Mouse (Mus musculus) neural tube, embryonic 14.5 days (tissue): Measurements from ENCODE around the gene Zcchc24. TPM values are rescaled to one million over a fixed set of nuclear protein-coding genes. Genes with fewer than 3 reads are reported as not detected.

Source experiments
- ATAC-seq: fragments of 200-750 bp; cut with Nextera tagmentation; 2 replicates; pipeline ENCODE4 v1.8.0; 2017; ENCODE audit warnings: low read depth, mild to moderate bottlenecking, moderate TSS enrichment, moderate library complexity
- H3K27ac ChIP-seq: fragments of 300-500 bp; sonication (generic); 2 replicates; pipeline ENCODE4 v1.5.1; 2014; ENCODE audit warnings: low read depth, mild to moderate bottlenecking, control low read depth, low read length, moderate library complexity, mixed read lengths
- H3K27me3 ChIP-seq: fragments of 300-500 bp; sonication (generic); 2 replicates; pipeline ENCODE4 v1.6.1; 2014; ENCODE audit warnings: low read length; ENCODE audit not compliant: control insufficient read depth, insufficient read depth
- H3K36me3 ChIP-seq: fragments of 300-500 bp; sonication (generic); 2 replicates; pipeline ENCODE4 v1.6.1; 2014; ENCODE audit warnings: low read length, mixed read lengths; ENCODE audit not compliant: control insufficient read depth, insufficient read depth
- H3K4me1 ChIP-seq: fragments of 300-500 bp; sonication (generic); 2 replicates; pipeline ENCODE4 v1.6.1; 2014; ENCODE audit warnings: low read length; ENCODE audit not compliant: control insufficient read depth, insufficient read depth
- H3K4me2 ChIP-seq: fragments of 300-500 bp; sonication (generic); 2 replicates; pipeline ENCODE4 v1.6.1; 2014; ENCODE audit warnings: mild to moderate bottlenecking, low read depth, low read length, control low read depth
- H3K4me3 ChIP-seq: fragments of 300-500 bp; sonication (generic); 2 replicates; pipeline ENCODE4 v1.5.1; 2014; ENCODE audit warnings: low read depth, low read length, control low read depth, mixed read lengths
- H3K9ac ChIP-seq: fragments of 300-500 bp; sonication (generic); replicated peaks from 2 replicates; pipeline ENCODE4 v1.6.1; 2014; ENCODE audit warnings: low read depth, mild to moderate bottlenecking, control low read depth, low read length, mixed read lengths
- H3K9me3 ChIP-seq: fragments of 300-500 bp; sonication (generic); 2 replicates; pipeline ENCODE4 v1.6.1; 2016; ENCODE audit warnings: low read length; ENCODE audit not compliant: control insufficient read depth
- WGBS: fragments of 180-500 bp; shearing (Covaris S2); extraction: QIAGEN DNeasy Blood & Tissue Kit; methylation state at CpG from one replicate; pipeline ENCODE4 v1.1.7; 2014; 5-methylcytosine and 5-hydroxymethylcytosine counted together
- polyA plus RNA-seq: library from polyadenylated mRNA; unstranded; fragments of >200 nt; fragmentation: Nextera tagmentation; extraction: Ambion mirVana; gene quantifications from 2 replicates; pipeline ENCODE4 v1.2.1, GENCODE M21; 2014

Zcchc24 gene
- polyA plus RNA-seq, 1 experiment from 2014 or later = 11.0 TPM

DNA sequence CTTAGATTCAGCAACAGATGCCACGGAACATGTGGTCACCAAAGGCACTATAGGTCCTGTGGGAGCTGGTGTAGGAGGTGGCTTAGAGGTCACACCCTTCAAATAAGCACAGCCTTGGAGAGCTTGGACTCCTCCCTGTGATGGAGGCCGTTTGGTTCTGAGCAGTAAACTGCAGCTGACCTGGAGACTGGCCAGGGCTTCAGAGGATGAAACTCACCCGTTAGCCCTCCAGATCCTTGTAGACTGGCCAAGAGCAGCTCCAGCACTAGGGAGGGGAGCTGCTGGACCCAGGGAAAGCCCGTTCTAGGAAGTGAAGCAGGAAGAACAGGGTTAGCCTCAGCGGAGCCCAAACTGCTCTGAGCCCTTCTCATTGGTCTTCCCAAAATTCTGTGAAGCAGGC lies 18.1 kb upstream of the Zcchc24 start:
- no peaks in the 10 kb centered on the region for H3K4me1 ChIP-seq
- H3K4me2 ChIP-seq = no peak overlapping the region
- no peaks in the 10 kb centered on the region for H3K27me3 ChIP-seq
- no peak overlapping the region for H3K9ac ChIP-seq
- WGBS = 63% methylated on average over 5 of the region's 5 CpGs
- no peak overlapping the region for H3K27ac ChIP-seq
- no peak for ATAC-seq
- no peak overlapping the region for H3K4me3 ChIP-seq
- no peaks in the 10 kb centered on the region for H3K36me3 ChIP-seq
- H3K9me3 ChIP-seq = no peaks in the 10 kb centered on the region

DNA sequence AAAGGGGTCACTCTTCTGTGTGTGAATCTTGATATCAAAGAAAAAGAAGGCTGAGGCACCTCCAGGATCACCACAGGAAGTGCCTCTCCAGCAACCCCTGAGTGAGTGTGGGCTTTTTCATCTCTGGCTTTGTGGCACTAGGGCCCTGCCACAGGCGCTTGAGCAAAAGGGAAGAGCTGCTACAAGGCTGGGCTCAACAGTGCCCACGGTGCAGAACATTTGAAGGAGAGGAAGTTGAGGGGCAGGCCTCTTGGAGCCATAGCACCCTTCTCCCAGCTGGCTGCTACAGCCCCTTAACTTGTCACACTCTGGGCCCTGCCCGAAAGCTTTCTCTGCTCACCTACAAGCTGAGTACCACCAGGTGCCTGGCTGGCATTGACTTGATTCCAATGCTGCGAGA lies 16.4 kb upstream of the Zcchc24 start:
- Histone ChIP-seq H3K9ac (no peak overlapping the region), H3K36me3 (no peaks in the 10 kb centered on the region), H3K4me1 (no peaks in the 10 kb centered on the region), H3K9me3 (no peaks in the 10 kb centered on the region), H3K4me3 (no peak overlapping the region), H3K4me2 (no peak overlapping the region), H3K27me3 (no peaks in the 10 kb centered on the region), H3K27ac (no peak overlapping the region)
- no peak for ATAC-seq
- 89% methylated on average over 4 of the region's 4 CpGs for WGBS

DNA sequence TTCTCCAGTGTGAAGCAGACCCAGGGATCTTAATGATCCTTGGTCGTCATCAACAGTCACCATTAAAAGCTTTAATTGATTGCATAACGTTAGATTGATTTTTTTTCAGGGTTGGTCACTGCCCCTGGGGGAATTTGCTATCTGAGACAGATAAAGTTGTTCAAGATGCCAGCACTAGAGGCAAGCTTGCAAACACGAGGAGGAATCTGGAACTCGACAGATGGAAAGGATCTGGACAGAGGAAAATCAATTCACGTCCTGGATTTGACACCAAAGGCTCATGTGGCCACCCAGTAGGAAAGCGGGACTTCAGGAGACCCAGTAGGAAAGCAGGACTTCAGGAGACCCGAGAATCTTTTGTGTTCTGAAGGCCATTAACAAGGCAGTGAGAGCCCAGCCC lies 14.4 kb upstream of the Zcchc24 start:
- 54% methylated on average over 7 of the region's 7 CpGs for WGBS
- no peak overlapping the region for H3K27ac ChIP-seq
- H3K36me3 ChIP-seq = no peaks in the 10 kb centered on the region
- H3K9ac ChIP-seq = no peak overlapping the region
- H3K4me2 ChIP-seq = no peak overlapping the region
- H3K4me3 ChIP-seq = no peak overlapping the region
- no peaks in the 10 kb centered on the region for H3K27me3 ChIP-seq
- no peak for ATAC-seq
- H3K4me1 ChIP-seq = no peaks in the 10 kb centered on the region
- H3K9me3 ChIP-seq = no peaks in the 10 kb centered on the region

DNA sequence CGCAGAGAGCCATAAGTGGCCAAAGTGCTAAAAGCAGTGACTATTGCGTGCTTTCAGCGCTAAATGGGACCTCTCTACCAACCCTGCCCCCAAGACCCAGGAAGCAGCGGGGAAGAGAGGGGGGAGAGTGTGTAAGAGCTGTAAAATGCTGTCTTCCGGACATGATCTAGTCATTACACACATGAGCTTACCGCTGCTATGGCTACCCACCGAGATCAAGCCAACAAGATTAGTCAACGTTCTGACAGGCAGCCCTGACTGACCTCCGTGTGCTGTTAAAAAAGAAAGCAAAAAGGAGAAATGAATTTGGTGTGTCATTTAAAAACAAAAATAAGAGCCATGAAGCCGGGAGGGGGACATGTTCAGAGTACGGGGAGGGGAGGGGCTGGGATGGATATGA lies 11.8 kb upstream of the Zcchc24 start:
- Histone ChIP-seq H3K9ac (no peak overlapping the region), H3K36me3 (no peaks in the 10 kb centered on the region), H3K27ac (no peak overlapping the region), H3K4me3 (no peak overlapping the region), H3K27me3 (no peaks in the 10 kb centered on the region), H3K4me1 (no peaks in the 10 kb centered on the region), H3K4me2 (no peak overlapping the region), H3K9me3 (no peaks in the 10 kb centered on the region)
- no peak for ATAC-seq
- 71% methylated on average over 11 of the region's 11 CpGs for WGBS

DNA sequence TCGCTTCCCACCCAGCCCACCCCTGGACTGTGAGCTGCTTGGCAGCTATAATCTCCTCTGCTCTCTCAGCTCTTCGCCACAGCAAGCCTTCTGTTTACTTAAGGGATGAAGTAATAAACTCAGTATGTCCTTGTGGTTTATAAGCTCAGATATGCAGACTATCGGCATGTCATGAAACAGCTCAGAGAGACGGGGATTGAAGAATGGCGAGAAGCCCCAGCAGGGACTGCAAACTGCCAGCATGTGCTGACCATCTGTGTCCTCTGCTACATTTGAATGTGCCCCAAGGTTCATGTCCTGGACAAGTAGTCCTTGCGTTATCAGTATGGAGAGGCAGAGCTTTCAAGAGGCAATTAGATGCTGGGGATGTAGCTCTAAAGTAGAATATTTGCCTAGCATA lies 7.5 kb upstream of the Zcchc24 start:
- H3K9ac ChIP-seq = no peak overlapping the region
- 78% methylated on average over 6 of the region's 6 CpGs for WGBS
- H3K36me3 ChIP-seq = no peaks in the 10 kb centered on the region
- no peaks in the 10 kb centered on the region for H3K27me3 ChIP-seq
- H3K9me3 ChIP-seq = no peaks in the 10 kb centered on the region
- no peak overlapping the region for H3K4me2 ChIP-seq
- H3K4me3 ChIP-seq = no peak overlapping the region
- H3K4me1 ChIP-seq = no peaks in the 10 kb centered on the region
- no peak overlapping the region for H3K27ac ChIP-seq
- ATAC-seq = no peak

DNA sequence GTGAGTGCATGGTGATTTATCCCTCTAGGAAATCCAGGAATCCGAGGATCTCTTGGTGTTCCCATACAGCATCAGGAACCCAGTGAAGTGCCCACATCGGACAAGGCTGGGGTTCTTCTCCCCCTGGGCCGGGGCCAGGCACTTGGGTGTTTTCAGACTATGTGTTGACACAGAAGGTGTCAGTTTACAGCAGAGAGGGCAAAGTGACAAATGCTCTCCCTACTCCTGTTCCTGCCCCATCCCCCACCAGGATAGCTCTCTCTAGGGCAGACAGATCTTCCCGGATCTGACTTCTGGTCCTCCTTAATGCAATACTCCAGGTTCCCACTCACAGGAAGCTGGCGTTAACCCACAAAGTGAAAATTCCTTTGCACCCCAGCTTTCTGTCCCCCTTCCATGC lies 5.3 kb upstream of the Zcchc24 start:
- Histone ChIP-seq H3K4me2 (no peak overlapping the region), H3K4me3 (no peak overlapping the region), H3K36me3 (no peaks in the 10 kb centered on the region), H3K27ac (no peak overlapping the region), H3K27me3 (no peaks in the 10 kb centered on the region), H3K4me1 (no peaks in the 10 kb centered on the region), H3K9ac (no peak overlapping the region), H3K9me3 (no peaks in the 10 kb centered on the region)
- no peak for ATAC-seq
- WGBS = 35% methylated on average over 5 of the region's 5 CpGs

DNA sequence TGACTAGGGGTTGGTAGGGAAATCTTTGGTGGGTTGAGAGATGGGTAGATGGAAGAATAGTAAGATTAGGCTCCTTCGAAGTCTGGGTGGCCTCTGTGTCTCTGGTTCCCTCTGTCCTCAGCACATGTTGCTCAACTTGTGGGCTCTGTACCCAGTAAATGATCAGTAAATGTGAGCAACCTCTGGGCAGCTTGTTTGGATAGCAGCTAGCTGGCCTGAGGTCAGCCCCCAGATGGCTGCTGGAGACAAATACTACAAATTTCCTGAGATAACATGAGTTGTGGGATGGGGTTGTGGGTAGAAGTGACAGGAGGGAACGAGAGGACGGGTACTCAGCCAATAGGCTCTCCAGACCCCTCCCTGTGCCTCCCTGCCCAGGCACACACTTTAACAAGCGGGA lies 4.2 kb upstream of the Zcchc24 start:
- H3K9ac ChIP-seq = no peak overlapping the region

DNA sequence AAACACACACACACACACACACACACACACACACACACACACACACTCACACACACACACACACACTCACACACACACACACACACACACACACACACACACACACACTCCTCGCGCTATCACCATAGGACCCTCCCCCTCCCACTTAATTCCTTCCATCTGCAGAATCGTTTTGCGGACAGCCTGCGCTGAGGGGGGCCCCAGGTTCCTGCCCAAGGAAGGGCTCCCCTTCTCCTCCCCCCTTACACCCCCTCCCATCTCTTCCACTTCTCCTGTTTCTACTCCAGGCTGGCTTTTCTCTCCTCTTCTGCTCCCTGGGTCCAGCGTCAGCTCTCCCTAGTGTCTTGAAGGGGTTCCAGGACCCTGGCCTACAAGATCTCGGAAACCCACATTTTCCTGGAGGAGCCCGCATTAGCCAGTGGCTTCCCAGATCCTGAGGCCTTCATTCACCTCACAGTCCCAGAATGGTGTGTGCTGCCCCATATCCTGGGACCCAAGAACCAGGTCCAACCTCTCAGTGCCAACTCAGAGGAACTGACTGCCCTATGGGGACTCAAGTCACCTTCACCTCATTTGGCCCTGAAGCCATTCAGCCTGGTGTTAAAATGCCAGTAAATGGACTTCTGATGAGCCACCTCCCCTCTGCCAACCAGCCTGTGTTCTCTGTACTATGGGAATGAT lies 927 bp upstream of the Zcchc24 start:
- Histone ChIP-seq H3K4me3 (no peak overlapping the region), H3K27ac (0 out of 2 replicates have a peak overlapping the region, but pooled peaks have one; percentile 3), H3K4me2 (peak overlapping the region; percentile 4; the same call in 1 of the 2 replicates), H3K9ac (no peak overlapping the region), H3K9me3 (no peaks in the 10 kb centered on the region), H3K27me3 (peaks cover 3% of the 10 kb centered on the region; the same call in 1 of the 2 replicates), H3K36me3 (no peaks in the 10 kb centered on the region), H3K4me1 (peaks cover 9% of the 10 kb centered on the region)
- 25% methylated on average over 8 of the region's 8 CpGs for WGBS
- no peak for ATAC-seq

More for the DNA sequence above, 4.2 kb upstream of the Zcchc24 start:
- no peaks in the 10 kb centered on the region for H3K36me3 ChIP-seq
- no peaks in the 10 kb centered on the region for H3K9me3 ChIP-seq
- 62% methylated on average over 4 of the region's 4 CpGs for WGBS
- peaks cover 3% of the 10 kb centered on the region; the same call in 1 of the 2 replicates for H3K27me3 ChIP-seq
- H3K27ac ChIP-seq = no peak overlapping the region
- H3K4me1 ChIP-seq = peaks cover 6% of the 10 kb centered on the region
- ATAC-seq = no peak
- no peak overlapping the region for H3K4me2 ChIP-seq
- H3K4me3 ChIP-seq = no peak overlapping the region

DNA sequence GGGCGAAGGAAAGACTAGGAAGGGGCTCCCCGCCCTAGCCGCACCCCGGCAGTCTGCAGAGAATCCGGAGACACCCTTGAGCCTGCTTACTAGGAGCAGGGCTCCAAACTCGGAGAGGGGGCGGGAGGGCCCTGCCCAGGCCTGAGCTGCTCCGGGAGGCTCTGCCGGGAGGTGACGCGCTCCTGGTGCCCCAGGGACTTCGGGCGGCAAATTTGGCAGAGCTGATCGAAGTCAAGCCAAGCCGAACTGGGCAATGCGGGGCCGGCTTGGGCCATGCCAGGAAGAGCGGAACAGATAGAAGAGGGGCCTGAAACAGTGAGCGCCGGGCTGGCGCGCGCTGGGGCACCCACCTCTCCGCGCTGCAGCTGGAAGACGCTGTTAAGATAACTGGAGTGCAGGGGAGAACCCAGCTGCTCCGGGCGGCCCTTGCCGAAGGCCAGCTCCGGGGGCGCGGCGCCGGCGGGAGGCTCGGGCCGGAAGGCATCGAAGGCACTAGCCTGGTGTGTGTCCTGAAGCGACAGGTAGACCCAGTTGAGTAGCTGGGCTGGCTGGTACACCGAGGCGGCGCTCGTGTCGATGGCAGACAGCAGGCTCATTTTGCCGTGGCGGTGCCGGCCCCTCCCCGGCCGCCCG lies 462 bp downstream of the Zcchc24 start:
- H3K9ac ChIP-seq = peak overlapping the region; percentile 67
- peak overlapping the region; percentile 99 for H3K4me2 ChIP-seq
- peak overlapping the region; percentile 52; the same call in 1 of the 2 replicates for H3K27ac ChIP-seq
- peak overlapping the region; percentile 50 for H3K4me3 ChIP-seq
- H3K36me3 ChIP-seq = no peaks in the 10 kb centered on the region
- peaks cover 3% of the 10 kb centered on the region; the same call in 1 of the 2 replicates for H3K27me3 ChIP-seq
- peaks cover 9% of the 10 kb centered on the region for H3K4me1 ChIP-seq
- H3K9me3 ChIP-seq = no peaks in the 10 kb centered on the region
- peak; percentile 53 for ATAC-seq
- under 1% methylated on average over 48 of the region's 50 CpGs for WGBS
